Mouse (Mus musculus) forebrain, embryonic 14.5 days (tissue): ENCODE measurements around the gene Nipsnap2. TPM values are rescaled to one million over a fixed set of nuclear protein-coding genes. Genes with fewer than 3 reads are reported as not detected.

Source experiments
- ATAC-seq: fragments of 200-750 bp; cut with Nextera tagmentation; 2 replicates; pipeline ENCODE4 v1.8.0; 2017; ENCODE audit warnings: mild to moderate bottlenecking, moderate library complexity
- DNase-seq: peaks from one replicate; pipeline ENCODE4 v3.0.0-alpha.2; 2015; ENCODE audit warnings: low spot score
- H3K27ac ChIP-seq: fragments of 300-500 bp; sonication (generic); 2 replicates; pipeline ENCODE4 v1.5.1; 2014; ENCODE audit warnings: low read depth, mild to moderate bottlenecking, control low read depth, low read length, moderate library complexity
- H3K27me3 ChIP-seq: fragments of 300-500 bp; sonication (generic); replicated peaks from 2 replicates; pipeline ENCODE4 v1.6.1; 2014; ENCODE audit warnings: low read length, control low read depth, mixed read lengths; ENCODE audit not compliant: control insufficient read depth, insufficient read depth
- H3K36me3 ChIP-seq: fragments of 300-500 bp; sonication (generic); 2 replicates; pipeline ENCODE4 v1.6.1; 2014; ENCODE audit warnings: low read length, control low read depth; ENCODE audit not compliant: control insufficient read depth, insufficient read depth
- H3K4me1 ChIP-seq: fragments of 300-500 bp; sonication (generic); 2 replicates; pipeline ENCODE4 v1.6.1; 2014; ENCODE audit warnings: antibody characterized with exemption, low read length, control low read depth; ENCODE audit not compliant: control insufficient read depth, insufficient read depth
- H3K4me2 ChIP-seq: fragments of 300-500 bp; sonication (generic); 2 replicates; pipeline ENCODE4 v1.6.1; 2014; ENCODE audit warnings: mild to moderate bottlenecking, control low read depth, low read length
- H3K4me3 ChIP-seq: fragments of 300-500 bp; sonication (generic); 2 replicates; pipeline ENCODE4 v1.5.1; 2014; ENCODE audit warnings: low read depth, low read length, control low read depth
- H3K9ac ChIP-seq: fragments of 300-500 bp; sonication (generic); 2 replicates; pipeline ENCODE4 v1.6.1; 2014; ENCODE audit warnings: mild to moderate bottlenecking, low read length, control low read depth, moderate library complexity
- H3K9me3 ChIP-seq: fragments of 300-500 bp; sonication (generic); replicated peaks from 2 replicates; pipeline ENCODE4 v1.6.1; 2016; ENCODE audit warnings: low read length, control low read depth, mixed read lengths; ENCODE audit not compliant: control insufficient read depth
- WGBS: fragments of 180-500 bp; shearing (Covaris S2); extraction: QIAGEN DNeasy Blood & Tissue Kit; methylation state at CpG from one replicate; pipeline ENCODE4 v1.1.7; 2014; 5-methylcytosine and 5-hydroxymethylcytosine counted together
- polyA plus RNA-seq: library from polyadenylated mRNA; unstranded; fragments of >200 nt; fragmentation: Nextera tagmentation; extraction: Ambion mirVana; gene quantifications from 2 replicates; pipeline ENCODE4 v1.2.1, GENCODE M21; 2014

The Nipsnap2 gene
- polyA plus RNA-seq, 1 experiment from 2014 or later = 78.9 TPM

DNA sequence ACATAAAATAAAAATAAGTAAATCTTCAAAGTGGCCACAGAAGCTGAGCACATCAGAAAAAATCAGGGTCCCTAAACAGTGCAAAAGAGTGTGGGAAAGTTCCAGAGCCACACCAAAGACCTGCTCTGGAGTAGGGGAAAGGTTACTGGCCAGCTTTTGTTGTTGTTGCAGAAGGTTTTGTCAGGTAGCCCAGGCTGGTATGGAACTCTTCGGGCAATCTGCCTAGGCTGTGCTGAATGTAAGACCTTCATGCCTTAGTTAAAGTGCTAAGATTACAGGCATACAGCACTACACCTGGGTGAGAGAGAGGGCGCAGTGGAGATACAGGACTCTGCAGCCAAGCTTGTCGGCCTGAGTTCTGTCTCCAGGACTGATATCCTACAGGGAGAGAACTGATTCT is 49.8 kb downstream of the Nipsnap2 start:
- Histone ChIP-seq H3K4me2 (no peak overlapping the region), H3K9ac (no peak overlapping the region), H3K27me3 (no peaks in the 10 kb centered on the region), H3K9me3 (no peaks in the 10 kb centered on the region), H3K4me3 (no peak overlapping the region), H3K4me1 (peaks cover 7% of the 10 kb centered on the region; the same call in 1 of the 2 replicates), H3K27ac (no peak overlapping the region), H3K36me3 (peaks cover 5% of the 10 kb centered on the region; the same call in 1 of the 2 replicates)
- WGBS = 97% methylated on average over 3 of the region's 3 CpGs
- DNase-seq (no peak), ATAC-seq (no peak)

DNA sequence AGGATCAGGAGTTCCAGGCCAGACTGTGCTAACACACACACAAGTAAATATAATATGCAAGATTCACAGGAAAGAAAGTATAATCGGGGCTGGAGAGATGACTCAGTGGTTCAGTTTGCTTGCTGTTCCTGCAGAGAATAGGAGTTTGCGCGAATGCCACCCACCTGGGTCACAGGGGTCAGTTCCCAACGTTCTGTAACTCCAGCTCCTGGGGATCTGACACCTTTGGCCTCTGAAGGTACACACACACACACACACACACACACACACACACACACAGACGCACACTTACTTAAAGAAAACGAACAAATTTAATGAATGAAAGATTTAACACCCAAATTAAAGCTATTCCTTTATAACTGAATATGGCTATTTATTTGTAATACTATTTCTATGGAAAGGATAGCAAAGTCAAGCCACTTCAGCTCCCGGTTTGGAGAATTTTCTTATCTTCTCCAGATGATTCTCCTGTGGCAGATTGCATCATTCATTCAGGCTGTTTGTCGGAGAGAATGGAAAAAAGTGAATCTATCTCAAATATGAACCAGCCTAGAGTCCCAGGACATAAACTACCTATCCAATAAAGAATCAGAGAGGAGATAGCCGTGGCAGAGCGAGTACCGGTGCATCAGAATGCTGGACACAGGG is 53.6 kb downstream of the Nipsnap2 start:
- no peaks in the 10 kb centered on the region for H3K9me3 ChIP-seq
- peak overlapping the region; percentile 71 for H3K9ac ChIP-seq
- H3K4me3 ChIP-seq = peak overlapping the region; percentile 45
- H3K36me3 ChIP-seq = no peaks in the 10 kb centered on the region
- no peak for DNase-seq
- no peak for ATAC-seq
- no peaks in the 10 kb centered on the region for H3K27me3 ChIP-seq
- 44% methylated on average over 11 of the region's 11 CpGs for WGBS
- peak overlapping the region; percentile 77 for H3K4me2 ChIP-seq
- H3K4me1 ChIP-seq = peaks cover 7% of the 10 kb centered on the region; the same call in 1 of the 2 replicates
- H3K27ac ChIP-seq = no peak overlapping the region

DNA sequence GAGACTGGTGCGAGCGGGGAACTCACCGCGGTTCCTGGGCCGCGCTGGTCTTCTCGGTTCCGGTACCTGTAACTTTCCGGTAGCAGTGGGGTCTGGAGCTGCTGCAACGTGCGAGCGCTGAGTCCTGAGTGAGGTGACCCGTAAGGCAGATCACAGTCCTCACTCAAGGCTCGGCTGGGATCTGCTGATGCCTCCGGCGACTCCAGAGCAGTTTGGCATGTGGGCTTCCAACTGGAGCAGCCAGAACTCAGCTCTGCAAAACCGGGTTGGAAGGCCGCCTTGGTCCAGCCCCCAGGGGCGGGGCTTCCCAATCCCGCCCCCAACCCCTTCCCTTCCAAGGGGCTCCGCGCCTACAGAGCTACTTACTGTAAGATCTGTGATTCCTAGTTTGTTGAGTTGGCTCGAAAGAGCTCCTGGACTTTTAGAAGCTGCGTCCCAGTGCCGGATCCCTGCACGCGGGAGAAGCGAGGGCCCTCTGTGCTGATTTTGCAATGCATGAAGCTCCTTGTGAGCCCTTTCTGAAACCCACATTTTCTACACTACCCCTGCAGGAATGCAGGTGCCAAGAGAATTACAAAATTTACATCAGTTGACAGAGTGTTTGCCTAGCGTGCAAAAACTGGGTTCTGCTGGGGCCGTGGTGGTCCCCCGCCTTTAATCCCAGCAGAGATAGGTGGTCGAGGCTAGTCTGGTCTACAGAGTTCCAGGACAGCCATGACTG is 54.3 kb downstream of the Nipsnap2 start:
- H3K27ac ChIP-seq = no peak overlapping the region

DNA sequence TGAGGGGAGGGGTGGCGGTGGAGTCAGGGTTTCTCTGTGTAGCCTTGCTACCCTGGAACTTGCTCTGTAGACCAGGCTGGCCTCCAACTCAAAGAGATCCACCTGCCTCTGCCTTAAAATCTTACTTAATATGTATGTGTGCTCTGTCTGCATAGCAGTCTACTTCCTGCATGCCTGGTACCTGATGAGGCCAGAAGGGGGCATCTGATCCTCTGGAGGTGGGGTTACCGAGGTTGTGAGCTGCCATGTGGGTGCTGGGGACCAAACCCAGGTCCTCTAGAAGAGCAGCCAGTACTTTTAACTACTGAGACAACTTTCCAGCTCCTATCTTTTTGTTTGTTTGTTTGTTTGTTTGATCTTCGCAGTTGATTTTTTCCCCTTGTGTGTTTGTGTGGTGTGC is 55.3 kb downstream of the Nipsnap2 start:
- H3K36me3 ChIP-seq = no peaks in the 10 kb centered on the region
- DNase-seq (no peak), ATAC-seq (no peak)
- WGBS = 94% methylated on average over 3 of the region's 3 CpGs
- no peak overlapping the region for H3K4me3 ChIP-seq
- no peak overlapping the region for H3K9ac ChIP-seq
- H3K9me3 ChIP-seq = no peaks in the 10 kb centered on the region
- H3K27me3 ChIP-seq = no peaks in the 10 kb centered on the region
- no peak overlapping the region for H3K4me2 ChIP-seq
- H3K27ac ChIP-seq = no peak overlapping the region
- peaks cover 7% of the 10 kb centered on the region; the same call in 1 of the 2 replicates for H3K4me1 ChIP-seq

More for the DNA sequence above, 54.3 kb downstream of the Nipsnap2 start:
- Histone ChIP-seq H3K4me1 (peaks cover 7% of the 10 kb centered on the region; the same call in 1 of the 2 replicates), H3K36me3 (no peaks in the 10 kb centered on the region), H3K27me3 (no peaks in the 10 kb centered on the region), H3K9ac (peak overlapping the region; percentile 71), H3K4me2 (peak overlapping the region; percentile 77), H3K4me3 (peak overlapping the region; percentile 45), H3K9me3 (no peaks in the 10 kb centered on the region)
- DNase-seq = peak; percentile 88
- ATAC-seq = peak; percentile 96
- 2% methylated on average over 32 of the region's 32 CpGs for WGBS

DNA sequence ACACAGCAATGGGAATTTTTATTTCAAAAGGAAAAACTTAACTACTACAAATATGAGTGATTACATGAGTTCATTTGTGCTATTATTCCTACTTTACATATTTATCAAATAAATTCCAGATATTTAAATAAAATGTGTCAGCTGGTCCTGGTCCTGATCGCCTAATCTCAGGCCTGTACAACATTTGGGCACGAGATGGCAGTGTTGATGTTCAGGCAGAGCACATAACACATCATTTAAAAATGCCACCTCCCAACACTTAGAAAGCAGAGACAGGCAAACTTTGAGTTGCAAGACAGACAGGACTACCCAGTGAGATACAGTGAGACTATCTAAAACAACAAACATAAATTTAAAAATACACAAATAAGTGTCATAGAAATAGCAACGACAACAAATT is 57.3 kb downstream of the Nipsnap2 start:
- Histone ChIP-seq H3K9me3 (no peaks in the 10 kb centered on the region), H3K4me2 (no peak overlapping the region), H3K4me3 (no peak overlapping the region), H3K4me1 (peaks cover 7% of the 10 kb centered on the region; the same call in 1 of the 2 replicates), H3K9ac (no peak overlapping the region), H3K27ac (no peak overlapping the region), H3K27me3 (no peaks in the 10 kb centered on the region), H3K36me3 (no peaks in the 10 kb centered on the region)
- peak; percentile 45 for DNase-seq
- 52% methylated on average over 3 of the region's 3 CpGs for WGBS
- no peak for ATAC-seq

DNA sequence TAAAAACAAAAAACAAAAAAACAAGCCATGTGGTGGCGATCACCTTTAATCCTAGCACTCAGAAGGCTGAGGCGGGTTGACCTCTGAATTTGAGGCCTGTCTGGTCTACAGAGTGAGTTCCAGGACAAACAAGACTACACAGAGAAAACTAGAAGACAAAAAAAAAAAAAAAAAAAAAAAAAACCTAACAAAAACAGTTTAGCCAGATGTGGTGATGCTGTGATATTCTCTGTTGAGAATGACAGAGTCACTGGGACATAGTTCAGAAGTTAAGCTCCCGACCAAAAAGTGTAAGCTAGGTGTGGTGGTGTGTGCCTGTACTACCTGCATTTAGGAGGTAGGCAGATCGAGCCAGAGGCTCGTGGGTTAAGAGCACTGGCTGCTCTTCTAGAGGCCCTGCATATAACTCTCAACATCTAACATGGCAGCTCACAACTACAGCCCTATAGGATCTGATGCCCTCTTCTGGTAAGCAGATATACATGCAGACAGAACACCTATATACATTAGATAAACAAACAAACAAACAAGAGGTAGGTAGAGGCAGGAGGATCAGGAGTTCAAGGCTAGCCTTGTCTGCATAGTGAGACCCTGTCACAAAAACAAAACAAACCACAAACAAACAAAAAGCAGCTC is 60.5 kb downstream of the Nipsnap2 start:
- H3K9me3 ChIP-seq = no peaks in the 10 kb centered on the region
- H3K4me3 ChIP-seq = no peak overlapping the region
- WGBS = 85% methylated on average over 5 of the region's 5 CpGs
- no peak overlapping the region for H3K4me2 ChIP-seq
- H3K9ac ChIP-seq = no peak overlapping the region
- H3K27me3 ChIP-seq = no peaks in the 10 kb centered on the region
- H3K4me1 ChIP-seq = peaks cover 8% of the 10 kb centered on the region
- H3K27ac ChIP-seq = no peak overlapping the region
- H3K36me3 ChIP-seq = peaks cover 21% of the 10 kb centered on the region
- no peak for DNase-seq
- ATAC-seq = no peak

DNA sequence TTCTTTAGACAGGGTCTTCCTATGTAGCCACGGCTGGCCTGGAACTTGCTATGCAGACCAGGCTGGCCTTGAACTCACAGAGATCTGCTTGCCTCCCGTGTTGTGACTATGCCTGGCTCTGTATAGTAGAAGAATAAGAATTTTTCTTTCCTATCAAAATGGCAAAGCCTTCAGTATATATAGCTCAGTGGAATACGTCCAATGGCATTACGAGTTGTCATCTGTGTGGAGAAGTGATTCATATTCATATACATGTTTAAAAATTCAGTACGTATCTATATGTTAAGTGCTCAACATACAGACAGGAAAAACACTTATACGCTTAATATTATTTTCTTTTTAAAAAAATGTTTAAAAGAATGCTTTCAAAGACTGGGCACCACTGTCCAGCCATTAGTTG is 61.3 kb downstream of the Nipsnap2 start:
- 81% methylated on average over 6 of the region's 6 CpGs for WGBS
- Histone ChIP-seq H3K9ac (peak overlapping the region; percentile 82), H3K4me2 (peak overlapping the region; percentile 95), H3K9me3 (no peaks in the 10 kb centered on the region), H3K27me3 (no peaks in the 10 kb centered on the region), H3K27ac (peak overlapping the region; percentile 98), H3K36me3 (peaks cover 27% of the 10 kb centered on the region), H3K4me3 (peak overlapping the region; percentile 92), H3K4me1 (peaks cover 8% of the 10 kb centered on the region)
- no peak for ATAC-seq
- no peak for DNase-seq

DNA sequence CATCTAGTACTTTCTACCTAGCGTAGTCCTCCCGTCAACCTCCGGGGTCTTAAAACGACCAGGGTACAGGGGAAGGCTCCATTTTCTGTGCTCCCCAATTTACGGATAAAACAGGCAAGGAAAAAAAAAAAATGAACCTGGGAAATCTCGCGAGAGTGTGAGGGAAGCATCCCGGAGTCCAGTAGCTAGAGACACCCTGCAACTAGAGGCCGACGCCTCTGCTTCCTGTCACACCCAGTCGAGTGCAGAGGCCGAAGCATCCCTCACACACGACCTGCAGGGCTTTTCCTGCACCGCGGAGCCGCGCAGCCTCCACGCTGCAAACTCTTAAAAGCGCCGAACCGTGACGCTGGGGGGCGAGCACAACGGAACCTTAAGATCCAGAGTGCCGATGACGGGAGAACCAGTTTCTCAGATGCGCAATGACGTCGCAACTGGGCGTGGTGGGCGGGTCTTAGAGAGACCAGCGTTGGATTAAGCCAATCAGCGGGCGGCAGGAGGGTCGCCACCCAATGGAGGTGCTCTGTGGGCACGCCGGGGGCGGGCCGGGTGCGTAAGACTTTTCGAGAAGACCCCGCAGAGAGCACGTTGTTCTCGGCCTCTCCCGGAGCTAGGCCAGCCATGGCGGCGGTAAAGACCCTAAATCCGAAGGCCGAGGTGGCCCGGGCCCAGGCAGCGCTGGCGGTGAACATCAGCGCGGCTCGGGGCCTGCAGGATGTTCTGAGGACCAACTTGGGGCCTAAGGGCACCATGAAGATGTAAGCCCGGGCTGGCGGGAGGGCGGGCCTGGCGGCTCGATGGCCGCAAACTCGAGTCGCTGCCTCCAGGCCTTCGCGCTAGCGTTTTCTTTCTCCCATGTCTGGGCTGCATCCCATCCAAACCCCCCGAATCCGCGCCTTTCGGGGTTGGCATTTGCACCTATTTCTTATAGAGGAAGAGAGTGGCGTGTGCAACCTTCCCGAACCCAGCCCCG is 62.2 kb downstream of the Nipsnap2 start, which contains the start of gene Psph:
Gene Psph (minus strand): TSS at position 632 of the 973 bp plus-strand sequence.
- Histone ChIP-seq H3K4me3 (peak within 1 kb of the TSS; percentile 92), H3K9ac (peak within 1 kb of the TSS; percentile 91), H3K9me3 (no peaks in the 10 kb centered on the region), H3K27me3 (no peaks in the 10 kb centered on the region), H3K4me2 (peak within 1 kb of the TSS; percentile 95), H3K4me1 (peaks cover 8% of the 10 kb centered on the region), H3K36me3 (peaks cover 36% of the 10 kb centered on the region), H3K27ac (peak within 1 kb of the TSS; percentile 98)
- ATAC-seq (peak; percentile 99), DNase-seq (peak; percentile 100)
- under 1% methylated on average over 73 of the region's 73 CpGs for WGBS
